Mouse (Mus musculus): ENCODE results near the gene Asxl2.
"Not testable (repeated sequence)": the region's sequence is repeated elsewhere in the genome, so short reads cannot be mapped to it uniquely, and the experiment has no call there.

The Asxl2 gene

GRCm38 (mm10) chr12:3426530-3427034 lies at the start of gene Asxl2:
Gene Asxl2 (plus strand): TSS chr12:3426857.
- peak; percentile 100 for DNase-seq (ENCODE audit: low read depth)

GRCm38 (mm10) chr12:3377190-3377589 lies 49.5 kb upstream of the Asxl2 start:
- DNase-seq (ENCODE audit: low read depth) = peak; percentile 29

GRCm38 (mm10) chr12:3377755-3378154 lies 48.9 kb upstream of the Asxl2 start:
- DNase-seq (ENCODE audit: low read depth) = no peak

GRCm38 (mm10) chr12:3384860-3385259 lies 41.8 kb upstream of the Asxl2 start:
- no peak for DNase-seq (ENCODE audit: low read depth)

GRCm38 (mm10) chr12:3385271-3385670 lies 41.4 kb upstream of the Asxl2 start:
- DNase-seq (ENCODE audit: low read depth) = no peak

- no peak for DNase-seq (ENCODE audit: low read depth)
These were observed 40.7 kb upstream of the Asxl2 start for GRCm38 (mm10) chr12:3385940-3386339.

GRCm38 (mm10) chr12:3387891-3388290 lies 38.8 kb upstream of the Asxl2 start:
- DNase-seq (ENCODE audit: low read depth) = no peak

- peak; percentile 81 for DNase-seq (ENCODE audit: low read depth)
These were observed 37.3 kb upstream of the Asxl2 start for GRCm38 (mm10) chr12:3389394-3389793.

GRCm38 (mm10) chr12:3390071-3390470 lies 36.6 kb upstream of the Asxl2 start:
- DNase-seq (ENCODE audit: low read depth) = no peak

- DNase-seq (ENCODE audit: low read depth) = peak; percentile 93
These were observed 35.9 kb upstream of the Asxl2 start for GRCm38 (mm10) chr12:3390577-3391262.

- DNase-seq (ENCODE audit: low read depth) = no peak
These were observed 35.4 kb upstream of the Asxl2 start for GRCm38 (mm10) chr12:3391276-3391675.

- no peak for DNase-seq (ENCODE audit: low read depth)
These were observed 33.5 kb upstream of the Asxl2 start for GRCm38 (mm10) chr12:3393140-3393539.

GRCm38 (mm10) chr12:3396931-3397330 lies 29.7 kb upstream of the Asxl2 start:
- DNase-seq (ENCODE audit: low read depth) = no peak

GRCm38 (mm10) chr12:3405662-3406061 lies 21.0 kb upstream of the Asxl2 start:
- not testable (repeated sequence) for DNase-seq (ENCODE audit: low read depth)

- no peak for DNase-seq (ENCODE audit: low read depth)
These were observed 20.1 kb upstream of the Asxl2 start for GRCm38 (mm10) chr12:3406585-3406984.

GRCm38 (mm10) chr12:3414956-3415355 lies 11.7 kb upstream of the Asxl2 start:
- DNase-seq (ENCODE audit: low read depth) = no peak

GRCm38 (mm10) chr12:3418761-3419160 lies 7.9 kb upstream of the Asxl2 start:
- DNase-seq (ENCODE audit: low read depth) = no peak

- no peak for DNase-seq (ENCODE audit: low read depth)
These were observed 6.1 kb upstream of the Asxl2 start for GRCm38 (mm10) chr12:3420519-3420918.

- peak; percentile 65 for DNase-seq (ENCODE audit: low read depth)
These were observed 3.9 kb upstream of the Asxl2 start for GRCm38 (mm10) chr12:3422786-3423185.

GRCm38 (mm10) chr12:3424179-3424578 lies 2.5 kb upstream of the Asxl2 start:
- no peak for DNase-seq (ENCODE audit: low read depth)

GRCm38 (mm10) chr12:3425375-3426341 lies 999 bp upstream of the Asxl2 start:
- DNase-seq (ENCODE audit: low read depth) = peak; percentile 78

- peak; percentile 75 for DNase-seq (ENCODE audit: low read depth)
These were observed 621 bp downstream of the Asxl2 start for GRCm38 (mm10) chr12:3427067-3427889.

Measured in NIH3T3 (cell line).